Mouse (Mus musculus) ovary, postnatal 10 days (tissue): Measurements from ENCODE around the gene Mis12.

Experiments
- DNase-seq: peaks from one replicate; pipeline ENCODE4 v3.0.0; 2022; ENCODE audit warnings: low spot score

Mis12 gene

GRCm38 (mm10) chr11:71018416-71019200 is 803 bp upstream of the Mis12 start:
- DNase-seq, result no peak

- no peak for DNase-seq
These were observed 8.9 kb downstream of the Mis12 start for GRCm38 (mm10) chr11:71028280-71028679.

- no peak for DNase-seq
These were observed 10.2 kb downstream of the Mis12 start for GRCm38 (mm10) chr11:71029403-71030118.

GRCm38 (mm10) chr11:71032070-71032469 is 12.7 kb downstream of the Mis12 start:
- no peak for DNase-seq

- no peak for DNase-seq
These were observed 13.2 kb downstream of the Mis12 start for GRCm38 (mm10) chr11:71032491-71033162.

GRCm38 (mm10) chr11:71033163-71033761 is 13.9 kb downstream of the Mis12 start, which contains the start of gene 6330403K07Rik:
6330403K07Rik (minus strand) TSS chr11:71033513.
- peak; percentile 11 for DNase-seq

- DNase-seq, result no peak
These were observed 20.3 kb downstream of the Mis12 start for GRCm38 (mm10) chr11:71039526-71040298.

- no peak for DNase-seq
These were observed 33.1 kb downstream of the Mis12 start for GRCm38 (mm10) chr11:71052554-71052953.

GRCm38 (mm10) chr11:71076342-71076741 is 56.9 kb downstream of the Mis12 start:
- no peak for DNase-seq
